Mouse (Mus musculus) lung, embryonic 15.5 days (tissue): ENCODE results near the gene Esrrg. TPM values are rescaled to one million over a fixed set of nuclear protein-coding genes. Genes with fewer than 3 reads are reported as not detected.

Source experiments
- ATAC-seq: fragments of 200-750 bp; cut with Nextera tagmentation; 2 replicates; pipeline ENCODE4 v1.8.0; 2017; ENCODE audit warnings: moderate number of reproducible peaks, borderline replicate concordance; ENCODE audit not compliant: low FRiP score, low TSS enrichment; ENCODE audit errors: extremely low read depth
- H3K27ac ChIP-seq: fragments of 300-500 bp; sonication (generic); 2 replicates; pipeline ENCODE4 v1.5.1; 2015; ENCODE audit warnings: moderate library complexity, mild to moderate bottlenecking, inconsistent platforms
- H3K27me3 ChIP-seq: fragments of 300-500 bp; sonication (generic); 2 replicates; pipeline ENCODE4 v1.6.1; 2015; ENCODE audit warnings: inconsistent platforms
- H3K36me3 ChIP-seq: fragments of 300-500 bp; sonication (generic); 2 replicates; pipeline ENCODE4 v1.6.1; 2015; ENCODE audit warnings: inconsistent platforms
- H3K4me1 ChIP-seq: fragments of 300-500 bp; sonication (generic); 2 replicates; pipeline ENCODE4 v1.6.1; 2015; ENCODE audit warnings: inconsistent platforms
- H3K4me2 ChIP-seq: fragments of 300-500 bp; sonication (generic); 2 replicates; pipeline ENCODE4 v1.6.1; 2015; ENCODE audit warnings: inconsistent platforms, mild to moderate bottlenecking, moderate library complexity
- H3K4me3 ChIP-seq: fragments of 300-500 bp; sonication (generic); 2 replicates; pipeline ENCODE4 v1.5.1; 2015; ENCODE audit warnings: mild to moderate bottlenecking, inconsistent platforms
- H3K9ac ChIP-seq: fragments of 300-500 bp; sonication (generic); 2 replicates; pipeline ENCODE4 v1.6.1; 2015; ENCODE audit warnings: inconsistent platforms
- H3K9me3 ChIP-seq: fragments of 300-500 bp; sonication (generic); 2 replicates; pipeline ENCODE4 v1.6.1; 2016; ENCODE audit warnings: inconsistent platforms
- WGBS: fragments of 180-500 bp; shearing (Covaris S2); methylation state at CpG from one replicate; pipeline ENCODE4 v1.1.7; 2015; 5-methylcytosine and 5-hydroxymethylcytosine counted together
- polyA plus RNA-seq: library from polyadenylated mRNA; unstranded; fragments of >200 nt; fragmentation: Nextera tagmentation; extraction: Ambion mirVana; gene quantifications from 2 replicates; pipeline ENCODE4 v1.2.1, GENCODE M21; 2015

Esrrg gene
- polyA plus RNA-seq, 1 experiment from 2014 or later: 2.1 TPM

- no peaks in the 10 kb centered on the region for H3K27me3 ChIP-seq
- no peak overlapping the region for H3K4me3 ChIP-seq
- H3K27ac ChIP-seq: no peak overlapping the region
- no peak overlapping the region for H3K9ac ChIP-seq
- H3K4me2 ChIP-seq: no peak overlapping the region
- no peak for ATAC-seq
- H3K9me3 ChIP-seq: no peaks in the 10 kb centered on the region
- H3K4me1 ChIP-seq: no peaks in the 10 kb centered on the region
- WGBS: 91% methylated on average over 5 of the region's 5 CpGs
- H3K36me3 ChIP-seq: no peaks in the 10 kb centered on the region
These were observed 234.1 kb downstream of the Esrrg start for GRCm38 (mm10) chr1:187842702-187843101.

DNA sequence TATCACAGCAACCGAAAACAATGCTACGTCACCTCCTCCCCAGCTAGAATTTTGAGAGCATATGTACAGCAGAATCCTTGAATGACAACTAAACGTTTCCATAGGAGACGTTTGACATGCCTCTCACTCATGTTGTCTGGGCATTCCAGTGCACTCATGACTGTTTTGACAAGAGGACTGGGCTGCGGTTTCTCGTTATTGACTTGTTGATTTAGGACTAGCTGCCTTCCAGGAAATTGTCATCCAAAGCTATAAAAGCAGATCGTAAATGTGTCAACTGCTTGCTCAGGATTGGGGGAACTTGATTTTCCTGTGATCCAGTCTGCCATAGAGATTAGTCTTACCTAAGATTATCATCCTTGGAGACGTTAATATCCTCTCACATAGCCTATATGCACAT lies 245.6 kb downstream of the Esrrg start:
- H3K9ac ChIP-seq: no peak overlapping the region
- peaks cover 6% of the 10 kb centered on the region; the same call in 1 of the 2 replicates for H3K4me1 ChIP-seq
- no peak overlapping the region for H3K4me2 ChIP-seq
- H3K27ac ChIP-seq: no peak overlapping the region
- H3K27me3 ChIP-seq: no peaks in the 10 kb centered on the region
- H3K9me3 ChIP-seq: no peaks in the 10 kb centered on the region
- no peaks in the 10 kb centered on the region for H3K36me3 ChIP-seq
- WGBS: 37% methylated on average over 8 of the region's 8 CpGs
- ATAC-seq: no peak
- no peak overlapping the region for H3K4me3 ChIP-seq

GRCm38 (mm10) chr1:187862339-187862738 lies 253.7 kb downstream of the Esrrg start:
- no peak overlapping the region for H3K9ac ChIP-seq
- H3K4me3 ChIP-seq: no peak overlapping the region
- H3K4me2 ChIP-seq: no peak overlapping the region
- H3K27me3 ChIP-seq: no peaks in the 10 kb centered on the region
- no peaks in the 10 kb centered on the region for H3K36me3 ChIP-seq
- no peaks in the 10 kb centered on the region for H3K4me1 ChIP-seq
- H3K9me3 ChIP-seq: no peaks in the 10 kb centered on the region
- 69% methylated on average over 5 of the region's 5 CpGs for WGBS
- H3K27ac ChIP-seq: no peak overlapping the region
- ATAC-seq: no peak

- H3K4me2 ChIP-seq: no peak overlapping the region
- H3K36me3 ChIP-seq: no peaks in the 10 kb centered on the region
- ATAC-seq: no peak
- H3K27me3 ChIP-seq: no peaks in the 10 kb centered on the region
- 68% methylated on average over 7 of the region's 7 CpGs for WGBS
- no peak overlapping the region for H3K4me3 ChIP-seq
- H3K9me3 ChIP-seq: no peaks in the 10 kb centered on the region
- no peaks in the 10 kb centered on the region; the same call in 1 of the 2 replicates for H3K4me1 ChIP-seq
- no peak overlapping the region for H3K9ac ChIP-seq
- no peak overlapping the region for H3K27ac ChIP-seq
These were observed 259.8 kb downstream of the Esrrg start for GRCm38 (mm10) chr1:187868427-187868826.

DNA sequence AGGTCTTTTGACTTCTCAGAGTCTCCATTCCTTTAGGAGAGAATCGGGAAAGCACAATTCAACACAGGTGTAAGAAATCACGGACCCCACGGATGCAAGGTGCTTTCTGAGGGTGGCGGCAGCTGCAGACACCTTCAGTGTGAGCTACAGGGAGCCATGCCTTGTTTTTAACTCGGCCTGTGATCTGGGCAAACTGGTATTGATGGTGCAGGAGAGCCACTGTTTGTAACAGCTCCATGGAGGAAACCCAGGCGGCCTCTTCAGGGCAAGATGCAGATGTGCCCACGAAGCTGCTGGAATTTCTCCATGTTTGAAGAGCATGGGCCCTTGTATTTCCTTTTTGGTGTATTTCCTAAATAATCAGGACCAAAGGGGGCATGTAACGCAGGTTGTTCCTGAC lies 263.6 kb downstream of the Esrrg start:
- no peak overlapping the region for H3K27ac ChIP-seq
- 34% methylated on average over 8 of the region's 8 CpGs for WGBS
- no peaks in the 10 kb centered on the region; the same call in 1 of the 2 replicates for H3K4me1 ChIP-seq
- H3K9ac ChIP-seq: no peak overlapping the region
- H3K36me3 ChIP-seq: no peaks in the 10 kb centered on the region
- H3K27me3 ChIP-seq: no peaks in the 10 kb centered on the region
- H3K4me3 ChIP-seq: no peak overlapping the region
- ATAC-seq: no peak
- H3K9me3 ChIP-seq: no peaks in the 10 kb centered on the region
- no peak overlapping the region for H3K4me2 ChIP-seq

DNA sequence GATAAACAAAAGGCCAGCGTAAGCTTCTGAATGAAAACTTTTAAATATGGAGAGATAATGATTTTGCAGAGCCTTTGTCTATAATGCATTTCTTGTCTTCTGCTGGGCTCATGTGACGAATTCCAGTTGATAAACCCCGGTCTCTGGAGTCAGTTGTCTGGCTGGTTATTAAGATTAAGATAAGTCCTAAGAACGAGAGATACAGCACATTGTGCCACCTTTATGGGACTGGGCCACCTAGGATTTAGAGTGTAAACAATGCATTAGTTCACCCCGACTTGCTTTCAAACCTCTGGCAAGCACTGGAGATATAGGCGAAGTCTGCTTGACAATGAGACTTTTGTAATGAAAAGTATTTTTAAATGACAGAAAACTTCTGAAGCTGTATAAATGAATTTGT lies 264.2 kb downstream of the Esrrg start:
- H3K27ac ChIP-seq: no peak overlapping the region
- H3K4me1 ChIP-seq: no peaks in the 10 kb centered on the region; the same call in 1 of the 2 replicates
- no peak overlapping the region for H3K4me3 ChIP-seq
- WGBS: 29% methylated on average over 6 of the region's 6 CpGs
- no peaks in the 10 kb centered on the region for H3K27me3 ChIP-seq
- ATAC-seq: no peak
- no peak overlapping the region for H3K9ac ChIP-seq
- H3K9me3 ChIP-seq: no peaks in the 10 kb centered on the region
- no peak overlapping the region for H3K4me2 ChIP-seq
- no peaks in the 10 kb centered on the region for H3K36me3 ChIP-seq

DNA sequence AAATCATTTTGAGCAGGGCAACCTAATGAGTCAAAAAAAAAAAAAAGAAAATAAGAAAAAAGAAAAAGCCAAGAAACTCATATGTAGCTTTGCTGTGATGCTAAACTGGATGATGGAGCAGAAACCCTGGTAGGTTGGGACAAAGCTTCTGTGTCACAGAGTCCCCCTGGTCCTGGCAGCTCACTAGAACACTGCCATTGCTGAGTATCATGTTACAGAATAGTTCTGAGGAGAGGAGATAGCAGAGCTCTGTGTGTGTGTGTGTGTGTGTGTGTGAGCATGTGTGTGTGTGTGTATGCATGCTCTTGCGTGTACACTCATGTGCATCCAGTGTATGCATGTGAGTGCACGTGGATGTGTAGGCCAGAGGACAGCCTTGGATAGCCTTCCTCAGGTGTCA lies 265.2 kb downstream of the Esrrg start:
- Histone ChIP-seq H3K4me1 (no peaks in the 10 kb centered on the region; the same call in 1 of the 2 replicates), H3K36me3 (no peaks in the 10 kb centered on the region), H3K9me3 (no peaks in the 10 kb centered on the region), H3K4me2 (no peak overlapping the region), H3K27me3 (no peaks in the 10 kb centered on the region), H3K9ac (no peak overlapping the region), H3K4me3 (no peak overlapping the region), H3K27ac (no peak overlapping the region)
- WGBS: 50% methylated on average over 2 of the region's 2 CpGs
- ATAC-seq: no peak

DNA sequence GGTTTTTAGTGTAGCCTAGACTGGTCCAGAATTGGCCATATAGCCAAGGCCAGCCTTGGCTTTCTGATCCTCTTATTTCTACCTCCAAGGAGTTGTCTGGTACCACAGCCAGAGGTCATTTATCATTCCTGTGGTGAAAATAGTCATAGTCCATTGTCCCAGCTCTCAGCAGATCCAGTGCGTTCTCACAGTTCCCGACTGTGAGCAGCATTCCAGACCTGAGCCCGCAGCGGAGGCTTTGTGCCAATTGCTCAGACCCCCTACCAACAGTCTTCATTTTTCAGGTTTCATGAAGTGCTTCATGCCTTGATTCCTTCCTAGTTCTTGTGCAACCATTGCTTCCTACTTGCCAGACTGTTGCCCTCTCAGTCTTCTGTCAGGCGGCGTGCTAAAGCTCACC lies 278.7 kb downstream of the Esrrg start:
- H3K4me2 ChIP-seq: no peak overlapping the region
- H3K4me3 ChIP-seq: no peak overlapping the region
- H3K4me1 ChIP-seq: no peaks in the 10 kb centered on the region
- 84% methylated on average over 6 of the region's 6 CpGs for whole genome bisulfite sequencing
- no peak for ATAC-seq
- H3K27ac ChIP-seq: no peak overlapping the region
- H3K36me3 ChIP-seq: no peaks in the 10 kb centered on the region
- H3K9me3 ChIP-seq: no peaks in the 10 kb centered on the region
- H3K9ac ChIP-seq: no peak overlapping the region
- H3K27me3 ChIP-seq: no peaks in the 10 kb centered on the region

- Histone ChIP-seq H3K4me3 (no peak overlapping the region), H3K9ac (no peak overlapping the region), H3K9me3 (no peaks in the 10 kb centered on the region), H3K4me1 (no peaks in the 10 kb centered on the region), H3K27ac (no peak overlapping the region), H3K27me3 (no peaks in the 10 kb centered on the region), H3K4me2 (no peak overlapping the region), H3K36me3 (no peaks in the 10 kb centered on the region)
- 85% methylated on average over 8 of the region's 8 CpGs for WGBS
- no peak for ATAC-seq
These were observed 279.6 kb downstream of the Esrrg start for GRCm38 (mm10) chr1:187888142-187888541.

DNA sequence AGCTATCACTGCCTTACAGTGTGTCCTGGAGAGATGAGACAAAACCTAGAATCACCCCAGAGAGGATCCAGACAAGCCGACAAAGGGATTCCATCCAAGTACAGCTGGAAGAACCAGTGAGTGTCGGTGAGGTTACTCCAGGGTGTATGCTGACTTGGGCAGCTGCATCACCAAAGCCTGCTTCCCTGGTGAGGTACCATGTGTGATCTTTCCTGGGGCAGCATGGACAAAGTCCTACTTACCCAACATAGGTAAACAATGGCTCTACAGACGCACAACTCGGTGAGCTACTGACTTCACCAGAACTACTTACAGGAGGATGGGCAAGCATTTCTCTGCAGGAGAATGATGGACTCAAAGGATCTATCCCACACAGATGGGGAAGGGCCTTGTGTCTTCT lies 280.5 kb downstream of the Esrrg start:
- no peak overlapping the region for H3K27ac ChIP-seq
- no peaks in the 10 kb centered on the region for H3K4me1 ChIP-seq
- H3K4me3 ChIP-seq: no peak overlapping the region
- H3K27me3 ChIP-seq: no peaks in the 10 kb centered on the region
- H3K9ac ChIP-seq: no peak overlapping the region
- no peak for ATAC-seq
- no peak overlapping the region for H3K4me2 ChIP-seq
- no peaks in the 10 kb centered on the region for H3K9me3 ChIP-seq
- 85% methylated on average over 4 of the region's 4 CpGs for WGBS
- no peaks in the 10 kb centered on the region for H3K36me3 ChIP-seq

- no peaks in the 10 kb centered on the region for H3K27me3 ChIP-seq
- 70% methylated on average over 9 of the region's 9 CpGs for WGBS
- H3K4me2 ChIP-seq: no peak overlapping the region
- no peak overlapping the region for H3K4me3 ChIP-seq
- H3K9me3 ChIP-seq: no peaks in the 10 kb centered on the region
- ATAC-seq: no peak
- no peaks in the 10 kb centered on the region for H3K36me3 ChIP-seq
- H3K4me1 ChIP-seq: no peaks in the 10 kb centered on the region
- H3K9ac ChIP-seq: no peak overlapping the region
- no peak overlapping the region for H3K27ac ChIP-seq
These were observed 282.7 kb downstream of the Esrrg start for GRCm38 (mm10) chr1:187891262-187891661.

DNA sequence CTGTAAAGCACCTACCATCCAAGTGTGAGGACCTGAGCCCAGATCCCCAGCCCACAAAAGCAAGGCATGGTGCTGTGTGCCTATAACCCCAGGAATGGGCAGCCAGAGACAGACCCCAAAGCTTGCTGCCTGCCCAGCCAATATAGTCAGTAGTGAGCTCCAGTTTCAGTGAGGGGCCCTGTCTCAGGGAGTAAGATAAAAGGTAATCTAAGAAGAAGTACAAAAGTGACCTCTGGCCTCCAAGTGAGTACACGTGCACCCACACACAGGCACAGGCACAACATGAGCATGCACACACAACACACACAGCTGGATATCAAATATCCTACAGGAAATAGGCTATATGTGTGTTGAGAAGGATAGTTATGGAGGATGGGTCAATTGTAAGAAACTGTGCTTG lies 286.9 kb downstream of the Esrrg start:
- no peaks in the 10 kb centered on the region for H3K4me1 ChIP-seq
- no peaks in the 10 kb centered on the region for H3K36me3 ChIP-seq
- H3K9ac ChIP-seq: no peak overlapping the region
- no peak overlapping the region for H3K4me2 ChIP-seq
- 43% methylated on average over 1 of the region's 1 CpGs for WGBS
- no peak overlapping the region for H3K4me3 ChIP-seq
- no peaks in the 10 kb centered on the region for H3K9me3 ChIP-seq
- H3K27me3 ChIP-seq: no peaks in the 10 kb centered on the region
- no peak for ATAC-seq
- H3K27ac ChIP-seq: no peak overlapping the region

- Histone ChIP-seq H3K9me3 (no peaks in the 10 kb centered on the region), H3K27ac (no peak overlapping the region), H3K36me3 (no peaks in the 10 kb centered on the region), H3K9ac (no peak overlapping the region), H3K4me2 (no peak overlapping the region), H3K4me3 (no peak overlapping the region), H3K4me1 (no peaks in the 10 kb centered on the region), H3K27me3 (no peaks in the 10 kb centered on the region)
- 75% methylated on average over 3 of the region's 3 CpGs for WGBS
- no peak for ATAC-seq
These were observed 287.7 kb downstream of the Esrrg start for GRCm38 (mm10) chr1:187896291-187896690.
